Mouse (Mus musculus) midbrain, embryonic 14.5 days (tissue): Measurements from ENCODE around the gene Olfr1413. TPM values are rescaled to one million over a fixed set of nuclear protein-coding genes. Genes with fewer than 3 reads are reported as not detected.

ENCODE experiments used
- polyA plus RNA-seq: library from polyadenylated mRNA; unstranded; fragments of >200 nt; fragmentation: Nextera tagmentation; extraction: Ambion mirVana; gene quantifications from 2 replicates; pipeline ENCODE4 v1.2.1, GENCODE M21; 2014

The Olfr1413 gene
- polyA plus RNA-seq, 1 experiment from 2014 or later = not detected

Other genes with a start within 250 kb of the Olfr1413 start
- 286 and 304 TPM in 2 replicates for gene Ndufa10, start 97.5 kb upstream of the Olfr1413 start, polyA plus RNA-seq
- gene Olfr1416, start 86.2 kb upstream of the Olfr1413 start, polyA plus RNA-seq = not detected in 2 replicates
- gene Olfr1415, start 75.2 kb upstream of the Olfr1413 start, polyA plus RNA-seq = not detected in 2 replicates
- not detected in 2 replicates for gene Olfr1414, start 52.7 kb upstream of the Olfr1413 start, polyA plus RNA-seq
- not detected in 2 replicates for gene Olfr1412, start 14.5 kb downstream of the Olfr1413 start, polyA plus RNA-seq
- not detected in 2 replicates for gene Olfr1411, start 23.1 kb downstream of the Olfr1413 start, polyA plus RNA-seq
- gene Olfr1410, start 34.5 kb downstream of the Olfr1413 start, polyA plus RNA-seq = not detected in 2 replicates
- gene Olfr12, start 46.5 kb downstream of the Olfr1413 start, polyA plus RNA-seq = not detected in 2 replicates
- gene Cops9, start 70.7 kb downstream of the Olfr1413 start, polyA plus RNA-seq = 536 and 755 TPM in 2 replicates
- 0.21 and 0.46 TPM in 2 replicates for gene Otos, start 77.5 kb downstream of the Olfr1413 start, polyA plus RNA-seq